Mouse (Mus musculus): ENCODE results near the gene Creb3l4. TPM values are rescaled to one million over a fixed set of nuclear protein-coding genes. Genes with fewer than 3 reads are reported as not detected.
A peak's percentile ranks its signal among the peaks of the same experiment; 100 is the strongest.

The Creb3l4 gene
- total and polyA plus RNA-seq, 3 experiments = 0.21 to 0.89 (median 0.59) TPM

GRCm38 (mm10) chr3:90253653-90254418 lies 10.5 kb upstream of the Creb3l4 start, which contains the start of gene Crtc2:
TSS of gene Crtc2 (plus strand) at chr3:90254163.
- Histone ChIP-seq H3K9ac (ENCODE audit: insufficient read depth, low read depth) (peak within 1 kb of the TSS; percentile 85), H3K27me3 (replicated peaks) (no peaks in the 10 kb centered on the region), H3K27ac (ENCODE audit: insufficient read depth, low read depth) (peak within 1 kb of the TSS; percentile 91), H3K4me2 (ENCODE audit: insufficient read depth, low read depth, poor library complexity, severe bottlenecking) (peak within 1 kb of the TSS; percentile 46), H3K4me3 (replicated peaks in 1 of 3; ENCODE audit: low read depth in 2 of 3, low read length in 2 of 3, poor library complexity in 1 of 3) (peak within 1 kb of the TSS; percentile 91 to 95 (median 93)), H3K4me1 (ENCODE audit: control insufficient read depth in 1 of 2, insufficient read depth in 2 of 2) (peaks cover 8 to 43% of the 10 kb centered on the region in 2 experiments), H3K36me3 (replicated peaks in 1 of 2; ENCODE audit: control insufficient read depth in 1 of 2, insufficient read depth in 1 of 2, low read length in 1 of 2) (peaks cover 33 to 41% of the 10 kb centered on the region in 2 experiments), H3K9me3 (replicated peaks; ENCODE audit: low read length) (no peaks in the 10 kb centered on the region), H3K79me2 (replicated peaks; ENCODE audit: control insufficient read depth, extremely low read depth, insufficient read depth, poor library complexity, severe bottlenecking) (peaks cover 56% of the 10 kb centered on the region)
- DNase-seq (ENCODE audit: extremely low read depth) = peak; percentile 94
- in situ Hi-C loops (cut with MboI; ENCODE audit: low pct_ligation_motif_present, low pct_unique_long_range_greater_than_20kb, low sequenced_read_pairs) (no loop called here), dilution Hi-C loops (cut with MboI; ENCODE audit: extremely low pct_ligation_motif_present, extremely low pct_unique_long_range_greater_than_20kb, low sequenced_read_pairs) (no loop called here)
- TF ChIP-seq HCFC1 (IDR thresholded peaks at IDR 0.05; ENCODE audit: low read depth, low read length) (peak; percentile 98), ZMIZ1 (IDR thresholded peaks at IDR 0.05; ENCODE audit: low read depth, low read length) (no peak), CHD2 (IDR thresholded peaks at IDR 0.05; ENCODE audit: low read length) (peak; percentile 75), USF1 (IDR thresholded peaks at IDR 0.05; ENCODE audit: low read depth, low read length) (peak; percentile 24; the same call in 1 of the 2 replicates), JUND (conservative IDR thresholded peaks at IDR 0.05; ENCODE audit: low read depth, low read length) (no peak; the same call in 1 of the 2 replicates), E2F4 (IDR thresholded peaks at IDR 0.05; ENCODE audit: insufficient replicate concordance, low read depth, low read length) (no peak), NELFE (IDR thresholded peaks at IDR 0.05; ENCODE audit: low read depth, low read length) (no peak), TBP (conservative IDR thresholded peaks at IDR 0.05; ENCODE audit: low read depth, low read length) (peak; percentile 68; the same call in 1 of the 2 replicates), ETS1 (conservative IDR thresholded peaks at IDR 0.05; ENCODE audit: low read depth, low read length) (peak; percentile 12; the same call in 1 of the 2 replicates), TCF12 (IDR thresholded peaks at IDR 0.05; ENCODE audit: low read depth, low read length) (no peak), PAX5 (IDR thresholded peaks at IDR 0.05; ENCODE audit: low read length) (no peak), RAD21 (IDR thresholded peaks at IDR 0.05; ENCODE audit: low read depth, low read length) (no peak), KAT2A (IDR thresholded peaks at IDR 0.05; ENCODE audit: insufficient replicate concordance, low read length) (peak; percentile 99), ZNF384 (IDR thresholded peaks at IDR 0.05; ENCODE audit: low read depth, low read length) (no peak), SIN3A (IDR thresholded peaks at IDR 0.05; ENCODE audit: low read length) (peak; percentile 83), IRF4 (IDR thresholded peaks at IDR 0.05; ENCODE audit: low read depth, low read length) (peak; percentile 42; the same call in 1 of the 2 replicates), CHD1 (IDR thresholded peaks at IDR 0.05; ENCODE audit: low read depth, low read length) (no peak), POLR2A (IDR thresholded peaks at IDR 0.05; ENCODE audit: low read depth, low read length) (peak; percentile 51; the same call in 1 of the 2 replicates), EP300 (IDR thresholded peaks at IDR 0.05; ENCODE audit: low read length) (no peak), GABPA (IDR thresholded peaks at IDR 0.05; ENCODE audit: insufficient replicate concordance, low read depth, low read length) (peak; percentile 80; the same call in 1 of the 2 replicates), RCOR1 (conservative IDR thresholded peaks at IDR 0.05; ENCODE audit: low read depth, low read length) (no peak), MXI1 (IDR thresholded peaks at IDR 0.05; ENCODE audit: low read depth, low read length) (no peak; the same call in 1 of the 2 replicates), SMC3 (IDR thresholded peaks at IDR 0.05; ENCODE audit: low read depth, low read length) (no peak), NRF1 (IDR thresholded peaks at IDR 0.05; ENCODE audit: low read depth, low read length) (peak; percentile 56; the same call in 1 of the 2 replicates), MYC (IDR thresholded peaks at IDR 0.05; ENCODE audit: low read depth, low read length) (peak; percentile 42; the same call in 1 of the 2 replicates), BHLHE40 (IDR thresholded peaks at IDR 0.05; ENCODE audit: low read depth, low read length) (peak; percentile 93), UBTF (IDR thresholded peaks at IDR 0.05; ENCODE audit: low read depth, low read length) (0 out of 2 replicates have a peak, but pooled peaks have one; percentile 50), USF2 (conservative IDR thresholded peaks at IDR 0.05; ENCODE audit: low read depth, low read length) (no peak), MAFK (IDR thresholded peaks at IDR 0.05; ENCODE audit: insufficient replicate concordance, low read length) (no peak), CTCF (conservative IDR thresholded peaks at IDR 0.05 in 1 of 2, IDR thresholded peaks at IDR 0.05 in 1 of 2; ENCODE audit: low read depth in 2 of 2, low read length in 2 of 2) (no peak; a peak in 1 of 4 replicates), POLR2AphosphoS2 (IDR thresholded peaks at IDR 0.05; ENCODE audit: low read depth, low read length) (no peak), MAZ (IDR thresholded peaks at IDR 0.05; ENCODE audit: low read depth, low read length) (peak; percentile 90), MAX (IDR thresholded peaks at IDR 0.05; ENCODE audit: low read length) (peak; percentile 44; the same call in 1 of the 2 replicates), ZKSCAN1 (IDR thresholded peaks at IDR 0.05; ENCODE audit: borderline replicate concordance, low read depth, low read length) (no peak), ELF1 (IDR thresholded peaks at IDR 0.05; ENCODE audit: low read depth, low read length) (peak; percentile 96), MEF2A (IDR thresholded peaks at IDR 0.05; ENCODE audit: borderline replicate concordance, low read depth, low read length) (no peak), ZC3H11A (IDR thresholded peaks at IDR 0.05; ENCODE audit: low read depth, low read length) (no peak), JUN (IDR thresholded peaks at IDR 0.05; ENCODE audit: insufficient read depth, low read depth, low read length) (no peak)
